Mouse (Mus musculus) hindbrain, embryonic 14.5 days (tissue): ENCODE measurements around the gene Snrpf. TPM values are rescaled to one million over a fixed set of nuclear protein-coding genes. Genes with fewer than 3 reads are reported as not detected.
A peak's percentile ranks its signal among the peaks of the same experiment; 100 is the strongest.
"Not testable (repeated sequence)": the region's sequence is repeated elsewhere in the genome, so short reads cannot be mapped to it uniquely, and the experiment has no call there.

ENCODE experiments used
- ATAC-seq: fragments of 200-750 bp; cut with Nextera tagmentation; 2 replicates; pipeline ENCODE4 v1.8.0; 2017; ENCODE audit warnings: moderate number of reproducible peaks, mild to moderate bottlenecking, moderate TSS enrichment, moderate library complexity; ENCODE audit not compliant: low FRiP score
- DNase-seq: peaks from one replicate; pipeline ENCODE4 v3.0.0-alpha.2; 2015; ENCODE audit warnings: low spot score
- H3K27ac ChIP-seq: fragments of 300-500 bp; sonication (generic); 2 replicates; pipeline ENCODE4 v1.5.1; 2014; ENCODE audit warnings: mild to moderate bottlenecking, moderate library complexity
- H3K27me3 ChIP-seq: fragments of 300-500 bp; sonication (generic); 2 replicates; pipeline ENCODE4 v1.6.1; 2014; ENCODE audit warnings: mild to moderate bottlenecking, low read length, mixed read lengths; ENCODE audit not compliant: control insufficient read depth, insufficient read depth
- H3K36me3 ChIP-seq: fragments of 300-500 bp; sonication (generic); replicated peaks from 2 replicates; pipeline ENCODE4 v1.6.1; 2014; ENCODE audit not compliant: control insufficient read depth, insufficient read depth
- H3K4me1 ChIP-seq: fragments of 300-500 bp; sonication (generic); replicated peaks from 2 replicates; pipeline ENCODE4 v1.6.1; 2014; ENCODE audit warnings: antibody characterized with exemption, low read length, mixed read lengths; ENCODE audit not compliant: control insufficient read depth, insufficient read depth
- H3K4me2 ChIP-seq: fragments of 300-500 bp; sonication (generic); replicated peaks from 2 replicates; pipeline ENCODE4 v1.6.1; 2014; ENCODE audit warnings: mild to moderate bottlenecking, moderate library complexity
- H3K4me3 ChIP-seq: fragments of 300-500 bp; sonication (generic); replicated peaks from 2 replicates; pipeline ENCODE4 v1.5.1; 2014; ENCODE audit warnings: mild to moderate bottlenecking, low read length
- H3K9ac ChIP-seq: fragments of 300-500 bp; sonication (generic); 2 replicates; pipeline ENCODE4 v1.6.1; 2014
- H3K9me3 ChIP-seq: fragments of 300-500 bp; sonication (generic); 2 replicates; pipeline ENCODE4 v1.6.1; 2016; ENCODE audit warnings: low read length; ENCODE audit not compliant: control insufficient read depth
- WGBS: fragments of 180-500 bp; shearing (Covaris S2); extraction: QIAGEN DNeasy Blood & Tissue Kit; methylation state at CpG from one replicate; pipeline ENCODE4 v1.1.7; 2014; 5-methylcytosine and 5-hydroxymethylcytosine counted together
- polyA plus RNA-seq: library from polyadenylated mRNA; unstranded; fragments of >200 nt; fragmentation: Nextera tagmentation; extraction: Ambion mirVana; gene quantifications from 2 replicates; pipeline ENCODE4 v1.2.1, GENCODE M21; 2014

Gene Snrpf
- polyA plus RNA-seq, 1 experiment from 2014 or later = 72.6 TPM

DNA sequence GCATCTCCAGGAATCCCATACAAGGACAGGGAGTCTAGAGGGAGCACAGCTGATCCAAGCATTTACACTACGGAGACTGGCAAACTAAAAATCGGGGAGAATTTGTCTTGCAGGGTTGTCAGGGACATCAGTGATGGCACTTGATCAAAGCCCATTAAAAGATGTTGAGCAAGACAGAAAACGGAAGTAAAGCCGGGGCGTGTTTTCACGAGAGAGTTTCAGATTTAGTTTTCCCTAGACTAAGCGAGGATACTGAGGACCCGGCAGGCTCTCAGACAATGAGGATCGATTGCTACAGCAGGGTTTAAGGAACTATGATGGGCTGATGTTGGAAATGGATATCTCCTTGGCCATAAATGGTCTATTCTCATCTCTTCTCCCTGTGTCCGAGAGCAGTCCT, 22.4 kb downstream of the Snrpf start:
- Histone ChIP-seq H3K27ac (no peak overlapping the region), H3K4me1 (no peaks in the 10 kb centered on the region), H3K9ac (no peak overlapping the region), H3K9me3 (no peaks in the 10 kb centered on the region), H3K27me3 (no peaks in the 10 kb centered on the region), H3K4me3 (no peak overlapping the region), H3K36me3 (no peaks in the 10 kb centered on the region), H3K4me2 (no peak overlapping the region)
- ATAC-seq (no peak), DNase-seq (no peak)
- WGBS = 85% methylated on average over 10 of the region's 10 CpGs

GRCm38 (mm10) chr10:93564518-93565090, 24.9 kb downstream of the Snrpf start:
- H3K4me3 ChIP-seq = no peak overlapping the region
- H3K27me3 ChIP-seq = no peaks in the 10 kb centered on the region
- H3K9me3 ChIP-seq = no peaks in the 10 kb centered on the region
- WGBS = 93% methylated on average over 14 of the region's 14 CpGs
- no peaks in the 10 kb centered on the region for H3K36me3 ChIP-seq
- no peak for DNase-seq
- H3K4me1 ChIP-seq = no peaks in the 10 kb centered on the region
- H3K27ac ChIP-seq = no peak overlapping the region
- no peak overlapping the region for H3K9ac ChIP-seq
- H3K4me2 ChIP-seq = no peak overlapping the region
- no peak for ATAC-seq

DNA sequence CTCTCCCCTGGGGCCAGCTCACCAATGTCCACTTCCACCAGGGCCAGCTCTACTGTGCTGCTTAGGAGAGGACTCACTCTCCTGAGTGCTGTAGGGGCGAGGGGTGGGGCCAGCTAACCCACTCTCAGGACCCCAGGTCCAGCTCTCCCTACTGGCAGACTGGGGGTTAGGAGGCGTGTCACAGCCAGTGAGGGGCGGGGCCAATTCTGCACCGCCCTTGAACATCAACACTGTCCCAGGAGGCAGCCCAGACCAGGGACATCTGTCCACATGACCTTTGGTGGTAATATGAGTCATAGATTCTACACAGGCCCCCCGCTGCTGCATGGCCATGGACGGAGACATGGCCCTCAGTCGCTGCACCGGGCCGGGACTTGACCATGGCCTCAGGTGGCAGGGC, 29.7 kb downstream of the Snrpf start:
- no peak; the same call in 1 of the 2 replicates for ATAC-seq
- H3K36me3 ChIP-seq = no peaks in the 10 kb centered on the region
- H3K9ac ChIP-seq = no peak overlapping the region
- no peaks in the 10 kb centered on the region for H3K4me1 ChIP-seq
- H3K9me3 ChIP-seq = no peaks in the 10 kb centered on the region
- WGBS = 60% methylated on average over 9 of the region's 9 CpGs
- DNase-seq = no peak
- H3K4me3 ChIP-seq = no peak overlapping the region
- no peak overlapping the region for H3K27ac ChIP-seq
- no peak overlapping the region for H3K4me2 ChIP-seq
- H3K27me3 ChIP-seq = no peaks in the 10 kb centered on the region

DNA sequence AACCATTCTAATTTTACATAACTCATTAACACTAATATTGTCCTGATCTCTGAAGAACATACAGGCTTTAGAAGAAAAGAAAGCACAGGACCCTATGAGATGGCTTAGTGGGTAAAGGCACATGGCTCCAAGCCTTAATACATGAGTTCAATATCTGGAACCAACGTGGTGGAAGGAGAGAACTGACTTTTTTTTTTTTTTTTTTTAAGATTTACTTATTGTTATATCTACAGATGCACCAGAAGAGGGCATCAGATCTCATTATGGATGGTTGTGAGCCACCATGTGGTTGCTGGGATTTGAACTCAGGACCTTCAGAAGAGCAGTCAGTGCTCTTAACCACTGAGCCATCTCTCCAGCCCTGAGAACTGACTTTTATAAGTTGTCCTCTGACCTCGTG, 31.5 kb downstream of the Snrpf start:
- H3K9me3 ChIP-seq, H3K9ac ChIP-seq, H3K4me3 ChIP-seq, H3K36me3 ChIP-seq, H3K4me1 ChIP-seq, ATAC-seq, H3K4me2 ChIP-seq, DNase-seq, H3K27me3 ChIP-seq, H3K27ac ChIP-seq: not testable (repeated sequence)
- 79% methylated on average over 2 of the region's 2 CpGs for WGBS

- Histone ChIP-seq H3K4me3 (no peak overlapping the region), H3K36me3 (no peaks in the 10 kb centered on the region), H3K27ac (no peak overlapping the region), H3K27me3 (no peaks in the 10 kb centered on the region), H3K9me3 (no peaks in the 10 kb centered on the region), H3K9ac (no peak overlapping the region), H3K4me2 (no peak overlapping the region), H3K4me1 (no peaks in the 10 kb centered on the region)
- ATAC-seq (no peak), DNase-seq (no peak)
- 88% methylated on average over 8 of the region's 8 CpGs for whole genome bisulfite sequencing
Observed at GRCm38 (mm10) chr10:93552596-93552995, 36.9 kb downstream of the Snrpf start.

GRCm38 (mm10) chr10:93549821-93550220, 39.7 kb downstream of the Snrpf start:
- ATAC-seq = no peak
- Histone ChIP-seq H3K4me2 (no peak overlapping the region), H3K36me3 (no peaks in the 10 kb centered on the region), H3K4me3 (no peak overlapping the region), H3K9ac (no peak overlapping the region), H3K27ac (no peak overlapping the region), H3K9me3 (no peaks in the 10 kb centered on the region), H3K27me3 (no peaks in the 10 kb centered on the region), H3K4me1 (no peaks in the 10 kb centered on the region)
- no peak for DNase-seq
- 83% methylated on average over 10 of the region's 10 CpGs for WGBS

GRCm38 (mm10) chr10:93548991-93549390, 40.5 kb downstream of the Snrpf start:
- Histone ChIP-seq H3K27ac (no peak overlapping the region), H3K9ac (no peak overlapping the region)
- WGBS = 15% methylated on average over 7 of the region's 7 CpGs

GRCm38 (mm10) chr10:93547741-93548270, 41.7 kb downstream of the Snrpf start:
- Histone ChIP-seq H3K36me3 (no peaks in the 10 kb centered on the region), H3K4me2 (no peak overlapping the region), H3K9me3 (no peaks in the 10 kb centered on the region), H3K9ac (no peak overlapping the region), H3K27me3 (no peaks in the 10 kb centered on the region), H3K4me1 (no peaks in the 10 kb centered on the region), H3K27ac (no peak overlapping the region), H3K4me3 (no peak overlapping the region)
- 96% methylated on average over 4 of the region's 4 CpGs for WGBS
- DNase-seq = no peak
- ATAC-seq = no peak

More at GRCm38 (mm10) chr10:93548991-93549390, 40.5 kb downstream of the Snrpf start:
- Histone ChIP-seq H3K4me2 (no peak overlapping the region), H3K4me1 (no peaks in the 10 kb centered on the region), H3K36me3 (no peaks in the 10 kb centered on the region), H3K9me3 (no peaks in the 10 kb centered on the region), H3K4me3 (no peak overlapping the region), H3K27me3 (no peaks in the 10 kb centered on the region)
- peak; percentile 62; the same call in 1 of the 2 replicates for ATAC-seq
- DNase-seq = peak; percentile 87

- Histone ChIP-seq H3K9ac (no peak overlapping the region), H3K27ac (no peak overlapping the region), H3K9me3 (no peaks in the 10 kb centered on the region), H3K27me3 (peaks cover 5% of the 10 kb centered on the region; the same call in 1 of the 2 replicates), H3K4me2 (no peak overlapping the region), H3K4me3 (no peak overlapping the region), H3K4me1 (peaks cover 8% of the 10 kb centered on the region), H3K36me3 (no peaks in the 10 kb centered on the region)
- DNase-seq (no peak), ATAC-seq (no peak)
- WGBS = 84% methylated on average over 5 of the region's 5 CpGs
Observed at GRCm38 (mm10) chr10:93544172-93544571, 45.3 kb downstream of the Snrpf start.

- WGBS = 51% methylated on average over 6 of the region's 6 CpGs
- H3K9me3 ChIP-seq = no peaks in the 10 kb centered on the region
- no peak for ATAC-seq
Observed at GRCm38 (mm10) chr10:93543176-93543575, 46.3 kb downstream of the Snrpf start.

More at GRCm38 (mm10) chr10:93543176-93543575, 46.3 kb downstream of the Snrpf start:
- no peak overlapping the region for H3K4me2 ChIP-seq
- no peaks in the 10 kb centered on the region for H3K36me3 ChIP-seq
- no peak overlapping the region for H3K27ac ChIP-seq
- no peak overlapping the region for H3K4me3 ChIP-seq
- no peak overlapping the region for H3K9ac ChIP-seq
- H3K4me1 ChIP-seq = peaks cover 8% of the 10 kb centered on the region
- H3K27me3 ChIP-seq = peaks cover 5% of the 10 kb centered on the region; the same call in 1 of the 2 replicates
- no peak for DNase-seq
